Mouse (Mus musculus) urinary bladder, postnatal 10 days (tissue): ENCODE results near the gene Etv3.
"Not testable (repeated sequence)": the region's sequence is repeated elsewhere in the genome, so short reads cannot be mapped to it uniquely, and the experiment has no call there.

Experiments used
- DNase-seq: peaks from one replicate; pipeline ENCODE4 v3.0.0; 2022; ENCODE audit warnings: low spot score

Gene Etv3

DNA sequence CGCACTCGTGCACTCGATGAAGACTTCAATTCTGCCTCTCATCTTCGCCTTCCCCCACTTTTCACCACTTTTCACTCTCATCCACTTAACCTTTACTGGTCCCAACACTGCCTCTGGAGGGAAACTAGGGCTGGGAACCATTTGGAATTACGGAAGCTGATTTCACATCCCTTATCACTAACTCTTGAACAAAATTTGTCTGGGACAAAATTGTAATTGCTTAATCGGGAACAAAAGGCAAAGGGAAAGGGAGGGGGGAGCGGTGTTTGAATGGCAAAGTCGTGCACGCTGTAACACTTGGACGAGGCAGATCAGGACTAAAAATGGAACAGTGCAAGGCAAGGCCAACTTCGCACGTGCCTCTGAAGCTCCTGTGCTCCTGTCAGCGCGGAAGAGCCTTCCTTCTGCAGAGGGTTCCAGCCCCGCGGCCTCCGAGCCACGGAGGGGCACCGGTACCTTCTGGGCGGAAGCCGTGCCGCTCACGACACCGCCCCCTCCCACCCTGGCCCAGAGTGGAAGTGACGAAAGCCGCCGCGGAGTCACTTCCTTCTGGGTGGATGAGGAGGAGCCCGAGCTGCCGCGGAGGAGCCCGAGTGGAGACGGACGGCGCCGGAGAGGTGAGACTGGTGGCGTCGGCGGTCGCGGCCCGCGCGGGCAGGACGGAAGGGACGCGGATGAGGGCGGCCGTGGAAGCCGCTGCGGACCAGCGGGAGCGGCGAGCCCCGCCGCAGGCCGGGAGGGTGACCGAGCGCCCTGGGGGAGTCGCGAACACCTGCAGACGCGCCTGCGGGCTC lies at the start of gene Etv3:
Gene Etv3 (plus strand): TSS at position 365 of the 794 bp plus-strand sequence.
- DNase-seq: peak; percentile 63

DNA sequence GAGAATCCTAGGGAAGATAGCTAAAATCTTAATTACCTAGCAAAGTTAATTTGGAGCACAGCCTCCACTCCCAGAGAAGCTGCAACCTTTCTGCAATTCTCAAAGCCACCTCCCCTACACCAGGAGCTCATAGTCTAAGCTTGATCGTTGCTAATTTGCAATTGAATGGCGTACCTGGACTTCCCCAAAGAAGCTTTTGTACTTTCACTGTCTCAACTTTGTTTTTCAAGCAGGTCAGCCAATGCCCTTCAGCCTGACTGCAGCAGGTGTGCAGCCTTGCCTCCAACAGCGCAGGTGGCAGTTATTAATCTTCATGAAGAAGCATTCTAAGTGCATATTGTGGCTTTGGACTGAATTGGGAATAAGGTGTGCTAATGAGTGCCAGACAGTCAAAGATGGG lies 47.3 kb upstream of the Etv3 start:
- not testable (repeated sequence) for DNase-seq

DNA sequence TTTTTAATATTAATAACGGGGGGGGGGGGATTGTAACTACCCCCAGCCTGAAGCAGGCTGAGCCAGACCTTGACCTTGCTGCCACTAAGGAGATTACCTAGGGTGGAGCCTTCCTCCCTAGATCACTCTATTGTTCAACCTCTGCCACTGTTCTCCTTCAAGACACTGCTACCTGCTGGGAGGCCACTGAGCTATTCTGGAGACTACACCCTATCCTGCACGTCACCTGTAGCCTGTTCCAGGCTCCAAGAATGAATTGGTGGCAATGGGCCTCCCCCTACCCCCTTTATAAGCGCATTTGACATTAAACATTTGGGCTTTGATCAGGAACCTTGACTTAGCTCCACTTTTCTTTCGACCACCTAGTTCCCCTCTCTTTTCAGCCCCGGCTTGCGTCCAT lies 46.6 kb upstream of the Etv3 start:
- not testable (repeated sequence) for DNase-seq

DNA sequence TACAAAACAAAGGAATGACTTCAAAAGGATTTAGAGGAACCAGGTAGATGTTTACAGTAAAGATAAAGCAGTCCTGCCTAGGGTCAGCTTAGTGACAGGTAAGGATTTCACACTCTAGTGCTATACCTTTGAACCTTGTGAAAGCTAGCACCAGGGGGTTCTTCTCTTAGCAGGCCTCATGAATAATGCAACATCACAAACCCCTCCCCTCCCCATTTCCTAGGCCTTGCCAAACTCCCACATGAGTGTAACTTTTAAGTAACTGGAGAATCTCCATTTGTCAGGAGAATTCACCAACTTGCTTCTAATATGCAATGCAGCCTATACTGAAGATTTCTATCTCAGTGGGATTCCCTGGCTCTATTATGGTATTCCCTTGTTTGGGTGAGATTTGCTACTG lies 46.0 kb upstream of the Etv3 start:
- not testable (repeated sequence) for DNase-seq

DNA sequence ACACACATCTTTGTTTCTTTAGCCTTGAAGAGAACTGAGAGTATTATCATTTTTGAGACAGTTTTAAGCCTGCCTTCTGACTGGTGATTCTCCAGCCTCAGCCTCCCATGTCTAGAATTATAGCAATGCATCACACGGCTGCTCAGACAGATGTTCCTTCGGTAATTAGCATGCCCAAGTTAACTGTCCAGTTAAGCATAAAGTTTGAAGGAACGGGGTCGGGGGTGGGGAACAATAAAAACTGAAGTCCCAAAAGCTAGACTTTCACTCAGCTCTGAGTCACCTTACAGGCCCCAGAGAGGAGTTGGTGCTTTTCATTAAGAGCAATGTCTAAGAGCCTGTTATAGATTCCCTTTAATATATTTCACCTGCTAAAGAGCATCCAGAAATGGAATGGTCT lies 37.8 kb upstream of the Etv3 start:
- no peak for DNase-seq

DNA sequence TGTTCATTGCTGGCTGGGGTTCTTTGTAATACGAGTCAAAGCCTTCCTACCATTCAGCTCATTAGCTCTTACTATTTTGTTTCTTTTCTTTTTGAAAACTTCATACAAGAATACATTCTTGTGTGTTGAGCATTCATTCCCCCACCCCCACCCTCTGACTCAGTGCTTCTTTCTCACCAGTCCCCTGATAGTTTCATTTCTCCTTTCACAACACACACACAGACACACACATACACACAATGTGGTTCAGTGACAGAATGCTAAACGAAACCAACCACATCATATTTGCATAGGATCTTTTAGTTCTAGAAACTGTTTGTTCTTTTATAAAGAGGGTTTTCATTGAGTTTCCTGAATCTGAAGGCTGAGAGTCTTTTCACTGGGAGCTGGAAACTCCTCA lies 37.3 kb upstream of the Etv3 start:
- no peak for DNase-seq

DNA sequence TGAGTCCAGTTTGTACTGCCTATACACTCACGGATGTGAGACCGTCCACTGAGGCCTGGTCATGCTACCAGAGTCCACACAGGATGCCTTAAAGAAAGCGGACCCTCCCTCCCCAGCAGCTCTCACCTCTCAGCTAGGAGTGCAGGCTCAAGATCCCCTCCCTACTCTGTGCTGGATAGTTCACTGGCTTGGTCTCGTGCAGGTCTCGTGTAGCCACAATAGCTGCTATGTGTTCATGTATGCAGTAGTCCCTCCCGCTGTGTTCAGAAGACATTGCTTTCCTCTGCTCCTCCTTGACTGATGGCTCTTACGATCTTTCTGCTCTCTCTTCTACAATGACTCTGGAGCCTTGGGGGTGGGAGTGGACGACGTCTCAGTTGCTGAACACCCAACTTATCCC lies 26.9 kb upstream of the Etv3 start:
- DNase-seq: no peak

DNA sequence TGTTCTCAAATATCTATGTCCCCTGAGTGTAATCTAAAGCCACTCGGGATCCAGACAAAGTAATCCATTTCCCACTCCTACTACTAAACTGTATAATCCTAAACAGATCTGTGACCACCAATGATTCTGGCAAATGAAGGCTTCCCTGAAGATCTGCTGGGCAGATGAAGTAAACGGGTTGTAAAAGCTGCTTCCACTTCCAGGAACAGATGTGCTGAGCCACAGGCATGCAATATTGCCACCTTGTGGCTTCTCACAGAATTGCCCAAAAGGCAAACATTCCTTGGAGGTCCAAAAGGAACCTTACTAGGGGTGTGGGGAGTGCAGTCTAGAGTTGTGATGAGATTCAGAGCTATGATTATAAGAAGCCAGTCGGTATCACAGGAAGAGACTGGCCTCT lies 26.1 kb upstream of the Etv3 start:
- no peak for DNase-seq

DNA sequence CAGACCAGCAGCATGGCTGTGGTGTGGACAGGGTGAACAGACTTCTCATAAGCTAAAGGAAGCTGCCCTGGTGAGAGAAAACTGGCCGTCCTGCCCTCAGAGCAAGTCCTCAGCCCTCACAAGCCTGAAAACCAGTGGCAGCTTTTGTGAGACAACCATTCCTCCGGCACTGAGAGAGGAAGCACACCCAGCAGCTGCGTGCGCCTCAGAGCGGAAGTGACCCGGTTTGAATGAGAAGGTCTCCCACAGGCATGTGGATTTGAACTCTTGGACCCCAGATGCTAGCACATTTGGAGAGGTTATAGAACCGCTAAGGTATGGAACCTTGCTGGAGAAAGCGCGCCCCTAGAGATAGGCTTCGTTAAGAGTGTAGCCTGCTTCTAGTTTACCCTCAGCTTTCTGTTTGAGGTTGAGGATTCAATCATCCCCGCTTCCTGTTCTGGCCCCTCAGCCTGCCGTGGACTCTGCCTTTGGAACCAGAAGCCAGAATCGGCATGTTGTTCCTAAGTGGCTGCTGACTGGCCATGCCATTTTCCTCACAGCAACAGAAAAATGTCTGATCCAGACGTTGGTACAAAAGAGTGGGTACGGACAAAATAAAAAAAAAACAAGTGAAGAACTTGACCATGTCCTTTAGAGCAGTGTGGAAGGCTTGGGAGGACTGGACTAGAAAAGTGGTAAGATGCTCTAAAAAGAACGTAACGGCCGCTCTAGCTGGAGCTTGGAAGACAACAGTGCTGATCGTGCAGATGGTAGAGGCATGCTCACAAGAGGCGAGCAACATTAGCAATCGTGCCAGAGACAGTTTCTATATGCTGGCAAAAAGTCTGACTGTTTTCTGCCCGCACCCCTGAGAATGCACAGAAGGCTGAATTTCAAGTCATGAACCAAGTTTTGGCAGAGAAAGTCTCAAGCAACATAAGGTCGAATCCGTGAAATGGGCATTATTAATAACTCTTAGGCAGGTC lies 24.8 kb upstream of the Etv3 start:
- DNase-seq: no peak

DNA sequence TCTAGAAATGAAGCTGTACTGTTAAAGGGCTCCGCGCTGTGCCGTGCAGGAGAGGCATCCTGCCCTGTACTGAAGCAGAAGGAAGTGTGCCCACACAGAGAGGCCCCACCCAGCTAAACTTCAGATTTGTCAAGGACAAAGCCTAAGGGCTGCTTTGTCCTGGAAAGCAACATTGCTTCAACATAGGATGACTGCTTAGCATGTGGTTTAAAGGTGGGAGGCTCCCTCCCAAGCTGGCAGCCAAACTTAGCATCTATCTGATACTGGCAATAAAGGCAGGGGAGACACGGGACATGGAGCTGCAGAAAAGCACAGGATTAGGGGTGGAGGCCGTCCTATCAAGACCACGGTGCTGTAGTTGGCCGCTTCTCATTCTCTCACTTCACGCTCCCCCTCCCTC lies 24.1 kb upstream of the Etv3 start:
- DNase-seq: no peak

DNA sequence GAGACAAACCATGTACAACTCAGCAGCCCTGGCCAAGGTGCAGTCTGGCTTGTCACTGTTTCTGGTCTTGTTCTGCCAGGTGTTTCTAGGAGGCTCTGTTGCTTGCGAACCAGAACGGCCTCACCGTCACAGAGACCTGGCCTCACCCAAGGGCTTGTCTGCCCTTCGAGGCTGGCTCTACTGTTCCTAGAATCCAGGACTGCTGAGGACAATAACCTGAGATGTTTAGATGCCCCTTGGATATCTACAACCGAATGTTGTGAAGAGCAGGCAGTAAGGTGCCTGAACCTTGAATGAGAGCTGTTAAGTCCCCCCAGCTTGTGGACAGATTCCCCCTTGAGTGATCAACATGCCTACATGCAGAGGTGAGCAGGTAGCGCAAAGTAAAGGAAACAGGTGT lies 22.4 kb upstream of the Etv3 start:
- DNase-seq: no peak

DNA sequence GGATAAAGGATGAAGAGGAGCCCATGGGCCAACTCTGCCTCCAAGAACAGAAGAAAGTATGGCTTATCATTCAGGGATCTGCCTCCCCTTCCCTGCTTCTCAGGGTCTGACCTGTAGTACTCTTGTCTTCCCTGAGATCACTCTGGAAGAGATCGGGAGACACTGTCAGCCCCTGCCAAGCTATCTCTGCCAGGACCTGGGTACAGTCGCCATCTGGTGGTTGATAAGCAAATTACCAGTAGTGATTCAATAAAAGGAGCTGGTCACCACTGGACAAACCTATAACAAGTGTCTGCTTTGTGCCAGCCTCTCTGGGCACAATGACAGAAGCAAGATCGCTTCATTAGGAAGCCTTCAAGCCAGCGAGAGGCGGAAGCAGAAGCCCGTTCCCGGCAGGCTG lies 20.9 kb upstream of the Etv3 start:
- no peak for DNase-seq

DNA sequence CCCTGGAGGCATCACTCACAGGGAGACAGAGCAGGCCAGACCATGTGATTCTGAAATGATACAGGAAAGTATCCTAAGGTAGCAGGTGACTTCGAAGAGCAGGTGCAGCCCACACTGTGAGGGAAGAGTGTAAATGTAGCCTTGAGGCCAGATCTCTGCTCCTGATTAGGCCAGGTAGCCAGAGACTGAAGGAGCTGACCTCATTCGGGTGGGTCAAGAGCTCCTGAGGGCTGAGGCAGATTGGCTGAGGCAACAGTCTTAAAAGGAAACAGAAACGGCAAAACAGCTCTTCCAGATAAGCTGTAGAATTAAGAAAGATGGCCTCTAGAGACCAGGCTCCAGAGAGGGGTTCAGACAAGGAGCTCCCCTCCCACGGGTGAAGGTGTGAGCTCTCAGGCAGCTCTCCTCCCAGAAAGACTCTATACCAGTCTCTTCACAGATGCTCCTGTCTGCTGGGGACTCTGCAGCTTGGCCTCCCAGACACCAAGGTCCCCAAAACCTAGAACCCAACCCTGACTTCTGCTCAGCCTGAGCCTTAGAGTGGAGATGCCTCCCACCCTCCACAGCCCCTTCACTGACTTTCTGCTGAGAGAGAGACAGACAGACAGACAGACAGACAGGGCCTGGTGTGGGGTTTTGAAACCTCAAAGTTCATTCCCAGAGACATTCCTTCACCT lies 20.3 kb upstream of the Etv3 start:
- no peak for DNase-seq

DNA sequence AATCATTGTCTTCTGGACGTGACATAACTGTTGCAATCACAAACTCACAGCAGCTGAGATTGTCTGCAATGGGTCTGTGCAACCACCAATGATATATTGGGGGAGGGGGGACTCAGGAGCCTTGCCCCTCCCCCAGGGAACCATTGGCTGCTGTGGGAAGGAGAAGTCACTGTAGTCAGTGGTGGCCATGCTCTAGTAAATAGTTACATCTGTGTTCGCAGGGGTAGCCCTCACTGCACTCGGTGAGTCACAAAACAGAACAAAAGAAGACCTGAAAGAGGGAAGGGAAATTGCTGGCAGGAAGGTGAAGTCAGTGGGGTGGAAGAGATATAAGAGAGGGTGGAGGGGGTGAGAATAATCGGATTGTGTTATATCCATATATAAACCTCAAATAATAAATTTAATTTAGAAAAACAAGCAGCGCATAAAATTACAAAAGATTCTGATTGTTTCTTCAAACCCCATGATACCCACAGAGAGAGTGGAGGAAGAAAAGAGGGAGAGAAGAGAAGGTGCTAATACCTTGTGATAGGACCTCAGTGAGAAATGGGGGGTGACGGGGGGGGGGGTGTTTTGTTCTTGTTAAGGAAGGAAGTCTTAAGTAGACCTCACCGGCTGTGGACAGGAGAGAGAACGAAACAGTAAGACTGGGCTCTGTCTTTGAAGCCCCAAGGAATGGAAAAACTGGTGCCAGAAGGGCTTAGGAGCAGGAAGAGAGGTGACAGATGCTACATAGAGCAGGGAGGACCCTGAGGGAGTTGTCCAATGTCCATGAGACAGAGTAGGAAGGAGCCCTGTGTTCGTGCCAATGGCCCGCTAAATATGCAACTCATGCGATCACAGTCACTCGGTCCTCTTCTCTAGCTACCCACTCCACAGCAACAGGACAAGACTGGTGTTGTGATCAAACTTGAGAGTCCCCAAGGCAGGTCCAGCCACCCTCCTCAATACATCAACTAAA lies 18.5 kb upstream of the Etv3 start:
- no peak for DNase-seq

DNA sequence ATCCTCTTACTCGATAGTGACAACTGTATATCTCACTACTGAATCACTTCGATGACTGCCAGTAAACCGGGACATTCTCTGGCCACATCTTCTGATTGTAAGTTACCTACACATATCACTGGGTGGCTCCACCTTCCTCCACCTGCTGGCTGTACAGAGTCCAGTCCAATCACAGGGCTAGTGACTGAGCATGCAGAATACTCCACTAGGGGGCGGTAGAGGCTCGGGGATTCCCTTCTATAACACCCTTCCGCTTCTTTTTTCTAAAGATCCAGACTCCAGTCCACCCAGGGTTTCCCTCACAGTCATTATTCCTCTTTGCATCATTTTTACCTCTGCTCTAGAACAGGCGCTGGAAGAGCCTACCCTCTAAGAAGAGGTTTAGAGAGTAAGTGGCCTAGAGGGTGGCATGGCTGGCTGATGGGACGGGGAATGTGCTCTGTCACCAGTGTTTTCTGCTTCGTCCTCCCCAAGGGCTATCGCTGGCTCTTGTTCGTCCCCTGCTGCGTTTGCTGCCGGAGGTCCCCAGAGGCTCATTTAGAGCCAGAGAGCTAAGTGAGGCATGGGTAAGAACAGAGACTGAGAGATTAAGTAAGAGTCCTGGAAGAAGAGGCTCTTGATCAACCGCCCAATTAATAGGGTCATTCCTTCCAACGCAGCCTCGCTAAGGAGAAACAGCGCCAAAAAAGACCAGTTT lies 16.9 kb upstream of the Etv3 start:
- peak; percentile 47 for DNase-seq

DNA sequence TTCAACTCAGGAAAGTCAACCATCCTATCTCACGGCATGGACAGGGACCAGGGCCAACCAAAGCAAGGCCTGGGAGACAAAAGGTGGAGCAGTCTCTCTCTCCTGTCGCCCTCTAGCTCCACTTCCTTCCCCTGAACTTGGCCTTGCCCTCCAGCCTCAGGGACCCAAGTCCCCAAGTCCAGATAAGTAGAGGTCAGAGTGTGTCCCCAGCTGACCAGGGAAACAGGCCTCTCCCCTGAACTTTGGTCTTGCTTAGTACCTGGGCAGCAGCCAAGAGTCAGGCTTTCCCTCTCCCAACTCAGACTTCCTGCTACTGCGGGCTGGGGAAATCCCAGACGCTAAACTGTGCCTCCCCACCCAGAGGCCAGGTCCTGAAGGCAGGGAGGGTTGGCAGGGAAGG lies 16.1 kb upstream of the Etv3 start:
- DNase-seq: no peak

DNA sequence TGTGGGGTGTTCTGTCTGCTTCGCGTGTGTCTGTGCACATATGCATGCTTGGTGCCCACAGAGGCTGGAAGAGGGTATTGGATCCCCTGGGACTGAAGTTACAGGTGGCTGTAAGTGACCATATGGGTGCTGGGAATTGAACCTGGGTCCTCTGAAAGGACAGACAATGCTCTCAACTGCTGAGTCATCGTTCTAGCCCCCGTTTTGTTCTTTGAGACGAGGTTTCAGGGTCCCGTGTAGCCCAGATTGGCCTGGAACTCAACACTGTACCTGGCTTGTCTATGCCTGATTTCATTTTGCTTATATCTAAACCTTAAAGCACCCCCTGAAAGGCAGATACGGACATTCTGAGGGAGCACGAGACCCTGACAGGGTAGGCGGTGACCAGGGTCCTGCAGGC lies 14.4 kb upstream of the Etv3 start:
- DNase-seq: no peak

DNA sequence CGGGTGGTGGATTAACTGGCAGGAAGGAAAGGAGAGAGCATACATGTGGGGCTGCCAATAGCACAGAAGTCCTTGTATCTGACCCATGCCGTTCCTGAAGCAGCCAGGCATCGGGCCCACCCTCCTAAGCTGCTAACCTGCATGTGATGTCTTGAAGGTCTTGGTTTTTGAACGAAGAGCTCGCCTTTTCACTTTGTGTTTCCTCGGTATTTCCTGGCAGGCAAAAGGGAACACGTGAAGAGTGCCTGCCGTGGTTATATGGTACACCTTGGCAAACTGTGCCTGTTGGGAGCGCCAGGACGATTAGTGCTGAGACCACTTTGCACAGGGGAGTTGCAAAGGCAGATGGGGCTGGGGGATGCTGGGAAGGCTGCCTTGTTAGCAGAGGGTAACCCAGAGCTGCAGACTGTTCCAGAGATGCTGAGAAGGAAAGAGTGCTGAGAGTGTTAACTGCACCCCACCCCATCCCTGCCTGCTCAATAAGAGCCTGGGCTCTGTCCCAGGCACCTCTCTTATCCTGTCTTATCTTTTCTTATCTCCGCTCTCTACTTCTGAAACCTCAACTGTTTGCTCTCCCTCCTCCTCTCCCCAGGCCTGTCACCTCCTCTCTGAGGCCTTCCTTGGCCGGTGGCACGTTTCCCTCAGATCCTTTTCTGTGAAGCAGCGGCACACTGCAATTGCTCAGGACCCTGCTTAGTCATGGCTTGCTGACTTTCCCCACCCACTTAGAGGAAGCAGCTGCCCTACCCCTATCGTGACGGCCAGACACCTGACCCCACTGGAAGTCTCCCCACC lies 13.0 kb upstream of the Etv3 start:
- DNase-seq: no peak

DNA sequence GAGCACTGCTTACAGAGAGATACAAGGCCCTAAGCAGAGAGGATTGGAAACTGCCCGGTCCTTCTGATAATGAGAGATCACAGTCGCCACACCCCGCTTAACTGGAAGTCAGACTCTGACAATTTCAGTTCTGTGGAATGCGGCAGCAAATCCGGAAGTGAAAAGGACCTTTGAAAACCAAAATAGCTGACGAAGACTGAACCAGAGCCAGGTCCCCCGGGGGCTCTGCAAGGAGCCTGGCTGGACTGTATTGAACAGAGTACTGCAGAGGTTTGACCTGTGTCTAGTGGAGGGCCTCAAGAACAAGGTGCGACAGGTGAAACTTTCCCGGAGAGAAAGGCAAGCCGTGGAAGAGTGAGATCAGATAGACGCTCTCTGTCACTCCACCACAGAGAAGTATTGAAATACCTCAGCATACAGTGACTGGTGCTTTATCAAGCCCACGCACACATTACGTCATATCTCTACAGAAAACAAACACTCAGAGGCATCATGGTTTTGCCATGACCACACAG lies 9.6 kb upstream of the Etv3 start:
- DNase-seq: no peak

DNA sequence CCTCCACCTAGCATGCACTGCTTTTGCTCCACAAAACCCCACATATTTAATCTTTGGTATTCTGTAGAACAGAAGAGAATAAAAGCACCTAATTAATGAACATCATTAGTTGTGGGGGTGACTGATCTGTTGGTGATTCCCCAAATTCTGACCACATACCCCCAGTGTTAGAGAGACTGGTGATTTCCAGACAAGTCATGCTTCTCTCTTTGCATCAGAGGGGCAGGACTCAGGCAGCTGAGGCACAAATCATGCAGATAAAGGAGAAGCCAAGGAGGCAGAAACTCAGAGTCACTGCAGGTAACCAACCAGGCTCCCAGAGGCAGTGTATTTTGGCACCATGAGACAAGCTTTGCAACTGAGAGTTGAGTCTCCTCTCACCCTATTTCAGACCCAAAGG lies 6.8 kb upstream of the Etv3 start:
- no peak for DNase-seq
